Mouse (Mus musculus): Measurements from ENCODE around the gene Ino80d.
A peak's percentile ranks its signal among the peaks of the same experiment; 100 is the strongest.

Gene Ino80d

DNA sequence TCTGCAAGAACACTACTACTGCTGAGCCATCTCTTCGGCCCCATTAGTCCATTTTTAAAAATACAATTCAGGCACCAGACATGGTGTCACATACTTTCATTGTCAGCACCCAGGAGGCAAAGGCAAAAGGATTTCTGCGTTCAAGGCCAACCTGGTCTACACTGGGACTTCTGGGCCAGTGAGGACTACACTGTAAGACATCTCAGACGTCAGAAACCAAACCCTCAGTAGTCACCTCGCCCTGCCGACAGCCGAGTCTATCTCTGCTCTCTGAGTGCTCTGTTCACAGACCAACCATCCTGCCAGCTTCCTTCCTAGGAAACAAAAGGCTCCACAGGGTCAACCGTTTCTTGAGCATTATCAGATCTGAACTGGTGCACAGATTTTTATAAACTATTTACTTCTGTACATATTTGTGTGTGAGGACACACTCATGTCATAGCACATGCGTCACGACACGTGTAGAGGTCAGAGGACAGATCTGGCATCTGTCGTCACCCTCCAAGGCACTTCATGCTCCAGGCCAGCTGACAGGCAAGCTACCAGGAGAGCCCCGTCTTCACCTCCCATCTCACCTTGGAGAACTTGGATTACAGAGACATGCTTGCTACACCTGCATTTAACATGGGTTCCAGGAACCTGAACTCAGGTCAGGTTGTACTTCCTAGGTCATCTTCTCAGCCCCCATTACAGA lies 11.6 kb downstream of the Ino80d start:
- no peak for DNase-seq

DNA sequence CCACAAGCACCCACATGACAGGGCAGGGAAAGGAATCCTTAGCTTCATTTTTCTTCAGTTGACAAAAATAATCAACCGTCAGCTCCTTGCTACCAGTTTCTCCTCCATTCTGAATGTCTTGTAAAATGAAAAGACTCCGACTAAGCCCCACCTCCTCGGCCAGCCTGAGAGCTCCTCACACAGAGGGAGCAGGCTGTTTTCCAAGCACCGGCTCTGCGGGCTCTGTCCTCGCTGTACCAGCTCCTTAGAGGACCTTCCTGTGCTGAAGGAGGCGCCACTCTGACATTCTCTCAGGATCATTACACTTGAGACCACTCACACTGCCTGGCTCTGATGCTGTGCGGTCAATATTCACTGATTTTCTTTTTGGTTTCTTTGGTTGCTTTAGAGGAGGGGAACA lies 14.3 kb downstream of the Ino80d start:
- DNase-seq: no peak

DNA sequence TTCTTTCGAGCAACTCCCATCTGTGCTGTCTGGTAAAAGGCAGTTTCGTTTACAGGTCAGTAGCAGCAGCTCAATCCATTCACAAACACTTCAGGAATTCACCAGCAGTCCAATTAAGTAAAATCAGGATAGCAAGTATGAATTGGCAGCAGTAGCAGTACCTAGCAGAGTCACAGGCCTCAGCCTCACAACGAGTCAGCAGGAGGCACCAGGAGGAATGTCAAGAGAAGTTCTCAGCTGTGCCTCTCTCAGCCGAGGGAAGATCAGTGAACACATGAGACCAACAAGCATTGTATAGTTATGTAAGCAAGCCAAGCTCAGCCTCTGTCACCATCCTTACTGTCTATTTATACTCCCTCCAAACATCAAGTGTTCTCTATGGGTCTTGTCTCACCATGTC lies 15.6 kb downstream of the Ino80d start:
- no peak for DNase-seq

DNA sequence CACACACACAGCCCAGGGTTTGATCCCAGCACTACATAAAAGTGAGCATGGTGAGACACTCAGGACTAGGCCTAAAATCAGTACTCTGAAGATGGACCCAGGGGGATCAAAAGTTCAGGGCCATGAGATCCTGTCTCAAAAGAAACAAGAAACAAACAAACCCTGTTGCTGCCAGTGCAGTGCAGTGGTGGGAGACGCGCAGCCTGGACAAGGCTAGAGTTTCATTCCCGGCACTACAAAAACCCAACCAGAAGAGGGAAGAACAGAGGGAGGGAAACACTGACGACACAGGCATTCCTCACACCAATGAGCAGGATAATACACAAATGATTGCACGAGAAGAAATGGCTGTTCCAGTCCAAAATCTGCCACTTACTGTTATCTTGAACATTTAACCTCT lies 18.4 kb downstream of the Ino80d start:
- peak; percentile 28 for DNase-seq

DNA sequence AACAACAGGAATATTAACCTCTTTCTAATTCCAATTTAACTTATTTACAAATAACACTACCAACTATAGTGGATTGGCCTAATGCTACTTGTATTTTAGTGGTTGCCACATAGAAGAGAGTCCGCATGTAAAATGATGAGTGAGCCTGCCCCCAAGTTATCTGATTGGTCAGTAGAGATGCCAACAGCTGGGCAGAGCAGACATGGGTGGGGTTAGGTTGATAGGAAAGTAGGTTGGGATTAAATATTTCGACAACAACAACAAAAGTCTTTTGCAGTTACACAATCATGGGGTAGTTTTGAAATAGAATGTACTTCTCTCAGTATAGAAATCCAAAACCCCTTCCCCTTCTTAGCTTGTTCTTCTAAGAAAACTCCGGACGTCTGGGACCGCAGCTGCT lies 24.7 kb downstream of the Ino80d start:
- no peak for DNase-seq

DNA sequence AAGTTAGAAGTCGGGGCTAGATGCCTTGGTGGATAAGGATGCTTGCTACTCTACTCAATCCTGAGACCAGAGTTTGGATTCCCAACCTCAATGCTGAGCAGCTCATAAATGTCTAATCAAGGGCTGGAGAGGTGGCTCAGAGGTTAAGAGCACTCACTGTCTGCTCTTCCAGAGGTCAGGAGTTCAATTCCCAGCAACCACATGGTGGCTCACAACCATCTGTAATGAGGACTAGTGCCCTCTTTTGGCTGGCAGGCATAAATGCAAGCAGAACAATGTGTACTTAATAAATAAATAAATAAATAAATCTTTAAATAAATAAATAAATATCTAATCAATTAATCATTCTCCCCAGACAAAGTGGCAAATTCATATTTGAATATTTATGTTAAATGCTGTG lies 25.9 kb downstream of the Ino80d start:
- no peak for DNase-seq

DNA sequence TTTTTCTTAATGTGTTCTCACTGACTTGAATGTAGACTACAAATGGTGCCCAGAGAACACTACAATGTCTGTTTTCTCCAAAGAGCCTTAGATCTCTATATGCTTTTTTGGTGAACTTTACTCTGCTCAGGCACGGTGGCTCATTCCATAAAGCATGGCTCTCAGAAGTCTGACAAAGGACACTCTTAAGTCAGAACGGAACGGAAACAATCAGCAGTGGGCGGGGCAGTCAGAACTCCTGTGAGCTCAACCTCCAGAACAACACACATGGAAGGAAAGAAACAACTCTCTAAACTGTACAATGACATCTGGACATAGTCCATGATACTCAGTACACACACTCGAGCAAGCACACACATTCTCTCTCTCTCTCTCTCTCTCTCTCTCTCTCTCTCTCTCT lies 34.2 kb downstream of the Ino80d start:
- DNase-seq: no peak

DNA sequence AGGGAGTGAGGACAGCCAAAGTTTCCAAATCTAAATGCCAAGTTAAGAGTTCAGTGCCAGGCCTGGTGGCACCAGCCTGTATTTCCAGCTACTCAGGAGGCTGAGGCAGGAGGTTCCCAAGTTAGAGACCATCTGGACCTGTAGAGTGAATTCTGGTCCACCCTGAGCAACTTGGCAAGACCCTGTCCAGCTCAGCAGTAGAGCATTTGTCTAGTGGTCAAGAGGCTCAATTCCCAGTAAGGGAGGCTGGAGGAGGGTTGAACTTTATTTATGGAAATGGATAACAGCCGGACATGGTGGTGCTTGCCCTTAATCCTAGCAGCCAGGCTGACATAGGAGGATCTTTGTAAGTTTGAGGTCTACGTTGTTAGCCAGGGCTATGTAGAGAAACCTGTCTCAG lies 38.1 kb downstream of the Ino80d start:
- no peak for DNase-seq

DNA sequence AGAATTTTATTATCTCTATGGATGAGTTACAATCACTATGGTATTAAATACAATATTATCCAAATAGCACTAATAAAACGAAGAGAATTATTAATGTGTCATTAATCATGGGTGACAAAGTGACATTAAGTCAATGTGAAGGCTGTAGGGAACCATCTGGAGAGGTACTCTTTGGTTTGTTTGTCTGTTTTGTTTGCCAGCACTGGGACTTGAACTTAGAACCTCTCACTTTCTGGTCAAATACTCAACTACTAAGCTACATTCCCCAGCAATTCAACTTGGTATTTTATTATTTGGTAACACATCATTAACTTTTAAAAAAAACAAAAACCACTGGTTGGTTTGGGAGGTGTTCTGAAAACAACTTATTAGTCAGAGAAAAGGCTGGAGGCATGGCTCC lies 43.1 kb downstream of the Ino80d start:
- DNase-seq: no peak

DNA sequence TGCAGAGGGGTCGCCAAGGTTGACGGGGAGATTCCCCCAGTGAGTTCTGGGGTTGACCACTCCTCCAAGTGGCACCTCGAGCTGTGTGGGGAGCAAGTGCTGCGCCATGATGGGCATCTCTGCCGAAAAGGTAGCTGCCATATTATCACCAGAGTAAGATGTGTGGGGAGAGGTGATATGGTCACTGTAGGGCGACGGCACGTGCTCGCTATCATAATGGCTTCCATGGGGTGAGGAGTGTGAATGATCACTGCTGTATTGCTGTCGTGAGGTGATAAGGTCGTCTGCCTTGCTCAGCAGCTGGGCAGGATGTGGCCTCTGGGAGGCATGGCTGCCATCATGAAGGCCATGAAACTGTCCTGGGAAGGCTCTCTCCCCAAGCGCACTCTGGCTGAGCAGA lies 56.1 kb downstream of the Ino80d start:
- no peak for DNase-seq

DNA sequence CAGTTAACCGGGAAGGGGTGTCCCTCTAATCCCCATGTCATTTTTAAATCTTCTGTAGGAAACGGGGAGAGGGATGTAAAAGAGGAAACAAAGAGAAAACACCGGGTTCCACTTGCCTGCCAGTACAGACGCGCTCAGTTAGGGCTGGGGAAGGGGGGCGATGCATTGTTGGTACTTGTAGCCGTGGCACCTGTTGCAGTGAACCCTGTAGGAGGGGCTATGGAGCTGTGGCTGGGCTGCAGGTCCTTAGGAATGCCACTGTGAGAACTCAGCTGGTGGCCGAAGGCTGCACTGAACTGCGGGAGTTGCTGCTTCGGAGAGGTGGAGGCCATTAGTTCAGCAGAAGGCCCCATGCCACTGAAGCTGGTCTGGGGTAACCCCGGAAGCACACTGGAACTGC lies 56.6 kb downstream of the Ino80d start:
- DNase-seq: no peak

DNA sequence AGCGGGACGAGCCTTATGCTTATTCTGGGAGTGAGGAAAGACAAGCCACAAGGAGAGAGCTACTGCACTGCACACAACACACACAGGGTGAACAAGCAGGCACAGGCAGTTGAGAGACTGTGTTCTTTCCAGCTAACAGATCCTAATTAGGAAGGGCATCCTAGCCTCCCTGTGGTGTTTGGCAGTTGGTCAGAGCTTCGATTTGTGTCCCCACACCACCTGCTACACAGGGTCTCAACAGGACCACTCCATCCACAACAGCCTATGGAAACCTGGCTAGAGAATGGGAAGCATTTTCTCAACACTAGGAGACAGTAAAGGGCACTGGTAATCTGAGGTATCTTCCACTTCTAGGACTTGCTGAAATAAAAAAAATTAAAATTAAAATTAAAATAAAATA lies 57.1 kb downstream of the Ino80d start:
- no peak for DNase-seq

DNA sequence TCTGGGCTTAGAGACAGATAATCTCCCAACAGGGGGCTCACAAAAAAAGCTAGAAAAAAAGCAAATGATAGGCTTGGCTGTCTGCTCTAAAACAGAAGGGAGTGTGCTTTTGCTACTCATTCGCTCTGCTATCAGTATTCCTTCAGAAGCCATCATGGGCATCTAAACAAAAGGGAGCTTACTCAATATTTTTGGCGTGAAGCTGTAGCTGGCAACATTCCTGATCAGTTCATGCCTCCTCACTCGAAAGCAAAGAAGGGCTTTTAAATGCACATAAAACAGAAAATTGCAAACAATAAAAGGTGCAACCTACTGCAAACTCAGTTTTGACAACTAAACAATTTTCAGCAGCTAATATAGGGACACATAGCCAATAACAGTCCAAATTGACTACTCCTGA lies 59.1 kb downstream of the Ino80d start:
- peak; percentile 23 for DNase-seq

DNA sequence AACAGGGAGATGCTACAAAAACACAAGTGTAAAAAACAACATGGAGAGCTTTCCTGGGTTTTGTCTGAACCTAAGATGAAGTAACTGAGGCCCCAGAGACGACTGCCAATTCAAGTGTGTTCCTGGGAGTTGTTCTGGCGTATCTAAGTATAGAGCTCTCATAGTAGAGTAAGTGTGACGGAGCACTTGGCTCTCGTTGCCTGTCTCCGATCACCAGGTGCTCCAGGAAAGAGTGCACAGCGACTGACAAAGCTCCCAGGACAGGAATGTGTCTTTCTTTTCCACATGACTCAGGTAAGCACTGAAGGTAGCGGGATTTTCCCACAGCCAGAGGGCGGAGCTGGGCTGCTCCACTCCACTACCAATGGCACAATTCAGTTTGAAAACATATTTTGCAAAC lies 63.6 kb downstream of the Ino80d start:
- DNase-seq: peak; percentile 12

DNA sequence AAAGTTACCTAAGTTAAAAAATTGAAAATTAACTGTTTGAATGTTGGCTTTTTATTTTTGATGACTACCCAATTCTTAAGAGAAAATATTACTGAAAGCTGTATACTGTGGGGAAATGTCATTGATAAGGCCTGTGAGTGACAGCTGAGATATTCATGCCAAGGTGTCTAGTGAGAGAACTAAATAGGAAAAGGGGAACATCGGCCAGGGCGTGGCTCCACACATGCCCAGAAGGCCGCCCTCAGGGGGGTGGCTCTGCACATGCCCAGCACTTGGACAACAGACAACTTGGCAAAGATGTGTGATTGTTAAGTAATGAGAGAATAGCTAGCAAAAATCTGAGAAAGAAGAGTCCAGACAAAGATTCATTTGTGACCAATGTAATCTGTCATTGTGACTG lies 64.5 kb downstream of the Ino80d start:
- DNase-seq: peak; percentile 9

DNA sequence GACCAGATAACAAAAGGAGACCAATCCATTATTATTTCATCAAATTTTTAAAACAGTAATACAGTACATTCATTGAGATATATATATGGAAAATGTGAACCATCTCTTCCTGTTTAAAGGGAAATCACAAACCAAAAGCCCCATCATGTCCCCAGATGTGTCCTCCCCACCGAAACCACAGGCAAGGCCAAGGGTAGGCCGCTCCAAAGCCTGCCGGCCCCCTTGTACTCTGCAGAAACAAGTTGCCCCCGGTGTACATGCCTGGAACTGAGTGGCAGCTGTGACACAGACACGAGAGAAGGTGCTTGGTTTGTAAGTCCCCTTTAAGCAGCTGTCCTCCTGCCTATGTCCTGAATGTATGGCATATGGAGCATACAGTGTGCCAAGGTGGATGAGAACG lies 66.5 kb downstream of the Ino80d start:
- no peak for DNase-seq

DNA sequence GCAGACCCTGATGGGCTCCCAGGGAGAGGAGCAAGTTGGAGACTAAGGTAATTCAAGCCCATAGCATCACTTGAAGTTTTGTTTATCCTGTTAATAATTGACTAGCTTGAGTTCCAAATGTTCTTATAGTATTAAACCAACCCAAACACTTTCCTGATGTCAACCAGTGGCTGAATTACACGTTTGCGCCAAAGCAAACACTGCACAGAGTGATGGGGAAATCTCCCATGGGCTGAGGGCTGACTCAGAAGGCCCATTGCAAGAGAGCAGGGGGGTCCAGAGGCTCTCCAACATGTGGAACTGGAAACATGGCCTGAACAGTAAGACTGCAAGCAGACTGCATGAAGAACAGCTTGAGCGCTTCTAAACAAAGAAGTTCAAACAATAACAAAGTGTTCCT lies 81.5 kb downstream of the Ino80d start:
- DNase-seq: peak; percentile 39

DNA sequence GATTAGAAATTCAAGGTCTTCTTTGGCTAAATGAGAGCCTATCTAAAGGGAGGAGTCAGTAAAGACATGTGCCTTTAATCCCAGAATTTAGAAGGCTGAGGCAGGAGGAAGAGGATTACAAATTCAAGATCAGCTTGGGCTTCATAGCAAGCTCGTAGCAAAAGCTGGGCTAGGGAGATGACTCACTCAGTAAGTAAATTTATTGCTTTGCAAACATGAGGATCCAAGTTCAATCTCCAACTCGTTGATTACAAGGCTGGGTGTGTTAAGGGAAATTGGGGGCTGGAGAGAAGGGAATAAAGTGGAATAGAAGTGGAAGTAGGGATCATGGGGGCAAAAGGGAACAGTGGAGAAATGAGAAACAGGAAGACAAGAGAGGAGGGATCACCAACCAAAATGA lies 94.6 kb downstream of the Ino80d start:
- DNase-seq: no peak

DNA sequence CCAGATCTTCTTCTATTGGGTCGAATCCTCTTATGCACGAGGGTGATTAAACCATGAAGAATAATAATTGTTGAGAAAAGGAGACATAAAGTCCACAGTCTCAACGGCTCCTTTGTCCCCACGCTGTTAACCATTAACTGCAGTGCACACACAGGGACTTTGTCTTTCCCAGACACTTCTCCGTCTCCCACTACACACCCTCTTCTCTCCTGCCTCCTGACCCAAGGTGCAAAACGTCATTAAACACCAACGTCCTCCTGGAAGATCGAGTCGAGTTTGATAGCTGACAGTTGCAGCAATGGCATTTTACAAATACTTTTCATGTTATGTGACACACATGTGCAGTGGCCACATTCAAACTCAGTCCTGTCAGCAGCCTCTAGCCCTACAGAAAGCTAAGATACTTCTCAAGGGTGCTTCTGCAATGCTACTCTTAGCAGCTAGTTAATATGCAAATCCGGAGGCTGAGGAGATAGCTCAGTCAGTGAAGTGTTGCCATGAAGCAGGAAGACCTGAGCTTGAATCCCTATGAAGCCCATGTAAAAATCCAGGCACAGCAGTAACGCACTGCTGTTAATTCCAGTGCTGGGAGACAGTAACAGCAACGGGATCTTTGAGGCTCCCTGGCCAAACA lies 109.3 kb downstream of the Ino80d start:
- DNase-seq: no peak

DNA sequence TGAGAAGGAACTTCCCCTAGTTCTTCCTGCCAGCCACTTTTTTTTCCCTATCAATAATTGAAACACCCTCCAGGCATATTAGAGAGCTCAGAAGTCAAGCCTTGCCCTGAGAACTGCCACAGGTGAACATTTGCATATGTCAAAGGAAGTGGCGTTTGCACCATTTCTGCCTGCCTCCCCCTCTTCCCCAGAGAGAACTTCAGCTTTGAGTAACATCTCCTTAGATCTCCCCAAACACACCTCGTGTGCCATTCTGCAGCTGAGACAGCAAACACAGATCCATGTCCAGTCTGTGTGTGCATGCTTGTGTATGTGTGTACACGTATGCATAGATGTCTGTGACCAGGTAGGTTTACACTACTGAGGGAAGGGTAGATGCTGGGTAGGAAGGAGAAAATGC lies 112.6 kb downstream of the Ino80d start:
- DNase-seq: no peak

DNA sequence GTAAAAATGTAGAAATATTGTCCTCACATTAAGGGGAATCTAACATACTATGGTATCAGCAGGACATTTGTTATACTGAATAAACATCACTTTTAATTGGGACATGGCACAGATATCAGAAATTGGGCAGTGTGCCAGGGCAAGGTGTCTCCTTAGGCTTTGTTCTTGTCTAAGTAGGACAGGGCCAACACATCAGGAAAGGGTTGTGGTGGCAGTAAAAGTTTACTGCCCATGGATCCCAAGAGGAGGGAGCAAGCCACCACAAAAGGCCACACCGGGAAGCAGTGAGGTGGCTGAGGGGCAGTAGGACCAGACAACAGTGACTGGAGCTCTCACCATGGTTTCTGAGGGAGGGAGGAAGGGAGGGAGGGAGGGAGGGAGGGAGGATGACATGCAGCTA lies 121.1 kb downstream of the Ino80d start:
- no peak for DNase-seq

DNA sequence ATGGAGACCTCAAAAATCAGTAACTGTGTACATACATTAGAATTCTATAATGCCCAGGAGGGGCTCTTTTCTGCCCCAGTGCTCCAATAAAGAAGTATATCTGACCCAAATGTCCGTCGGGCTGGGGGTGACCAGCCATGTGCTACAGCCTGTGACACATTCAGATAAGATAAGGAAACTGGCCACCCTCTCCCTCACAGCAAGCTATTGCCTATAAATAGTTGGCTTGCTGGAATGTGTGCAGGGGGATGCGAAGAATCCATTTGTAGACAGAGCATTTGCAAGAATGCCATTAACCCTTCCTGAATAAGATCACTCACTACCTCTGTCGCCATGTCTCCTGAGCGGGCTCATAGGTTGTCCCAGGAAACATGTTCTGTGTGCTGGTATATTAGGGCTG lies 121.8 kb downstream of the Ino80d start:
- no peak for DNase-seq

DNA sequence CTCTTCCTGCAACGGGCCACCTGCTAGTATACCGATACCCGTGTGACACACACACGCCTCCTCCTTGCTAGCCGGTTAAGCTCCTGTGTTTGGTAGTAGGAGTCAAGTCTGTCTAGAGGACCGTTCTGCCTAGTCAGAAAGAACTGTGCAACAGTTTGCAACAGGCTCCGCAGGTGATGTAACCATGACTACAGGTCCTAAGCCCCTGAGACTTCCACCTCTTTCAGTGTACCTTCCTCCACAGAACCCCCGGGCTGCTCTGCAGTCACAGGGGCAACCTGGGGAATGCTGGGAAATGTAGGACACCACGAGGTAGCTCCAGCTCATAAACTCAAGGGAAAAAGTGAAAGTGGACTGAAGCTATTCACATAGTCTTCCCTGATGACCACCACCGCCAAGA lies 123.4 kb downstream of the Ino80d start:
- DNase-seq: no peak

DNA sequence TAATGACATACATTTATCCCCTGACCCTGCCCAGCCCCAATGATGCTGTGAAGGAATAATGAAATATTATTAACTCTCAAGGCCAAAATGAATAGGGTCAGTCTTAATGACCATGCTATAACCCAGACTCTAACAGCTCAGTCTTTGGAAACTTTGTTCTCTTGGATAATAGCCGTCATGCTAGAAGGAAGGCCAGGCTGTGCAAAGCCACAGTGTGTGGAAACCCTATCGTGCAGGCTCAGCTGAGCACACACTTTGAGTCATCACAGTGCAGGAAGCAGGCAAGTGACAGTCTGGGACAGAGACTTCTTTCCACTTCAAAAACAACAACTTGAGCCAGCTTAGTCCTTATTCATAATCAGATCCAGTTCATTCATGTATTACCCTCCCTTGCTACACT lies 126.9 kb downstream of the Ino80d start:
- no peak for DNase-seq

DNA sequence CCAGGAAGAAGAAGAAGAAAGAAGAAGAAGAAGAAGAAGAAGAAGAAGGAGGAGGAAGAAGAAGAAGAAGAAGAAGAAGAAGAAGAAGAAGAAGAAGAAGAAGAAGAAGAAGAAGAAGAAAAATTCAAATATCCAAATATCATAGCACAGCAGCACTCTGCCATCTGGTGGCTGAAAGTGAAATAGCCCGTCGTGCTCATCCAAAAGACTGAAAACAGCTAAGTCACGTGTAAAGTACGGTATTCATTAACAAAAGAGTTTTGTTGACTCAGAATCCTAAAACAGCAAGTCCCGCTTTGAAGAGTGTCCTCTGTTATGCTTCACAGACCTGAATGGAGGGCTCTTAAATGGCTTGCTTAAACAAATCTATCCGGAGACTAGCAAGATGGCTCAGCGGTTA lies 128.2 kb downstream of the Ino80d start:
- peak; percentile 74 for DNase-seq

All from lung, postnatal 10 days (tissue).